ENCODE assay signal across 14 mouse cellular contexts in genomic region chrX:166808207-166808606, GRCm38 (mm10).
"Had no signal": no experiment of that assay in that cellular context is flagged by ENCODE, and none has a peak within 500 bp of the region (broad histone marks: within the 10 kb centered on the region; RNA-seq: fewer than 3 reads in every experiment).

No protein-coding gene starts in this region.

- H3K4me3 ChIP-seq: limb, embryonic 12.5 days; liver, embryonic 13.5 days; lung, embryonic 15.5 days; megakaryocyte, embryonic 14.5 days; midbrain, embryonic 13.5 days; stomach, embryonic 15.5 days had no signal

- H3K27me3 ChIP-seq: liver, embryonic 13.5 days; lung, embryonic 15.5 days; stomach, embryonic 15.5 days had no signal

- DNase-seq: kidney, adult 8-10 months; kidney, postnatal 25 days; liver; liver, embryonic 13.5 days; liver, postnatal 0 days; lung, postnatal 14 days; thymus, postnatal 36 days had no signal

- H3K36me3 ChIP-seq: limb, embryonic 12.5 days; liver, embryonic 13.5 days; lung, embryonic 15.5 days; midbrain, embryonic 13.5 days; stomach, embryonic 15.5 days had no signal

- H3K9ac ChIP-seq: limb, embryonic 12.5 days; liver, embryonic 13.5 days; liver, postnatal 0 days; lung, embryonic 15.5 days; midbrain, embryonic 13.5 days; stomach, embryonic 15.5 days had no signal

- H3K4me1 ChIP-seq: limb, embryonic 12.5 days; liver, embryonic 13.5 days; lung, embryonic 15.5 days; stomach, embryonic 15.5 days had no signal

- H3K9me3 ChIP-seq: limb, embryonic 12.5 days; liver, embryonic 13.5 days; lung, embryonic 15.5 days; megakaryocyte, embryonic 14.5 days; midbrain, embryonic 13.5 days; stomach, embryonic 15.5 days had no signal

- H3K4me2 ChIP-seq: limb, embryonic 12.5 days; liver, embryonic 13.5 days; lung, embryonic 15.5 days; midbrain, embryonic 13.5 days; stomach, embryonic 15.5 days had no signal

- ATAC-seq: intestine, embryonic 16.5 days; liver, postnatal 0 days; midbrain, embryonic 13.5 days had no signal

- H3K27ac ChIP-seq: limb, embryonic 12.5 days; liver, embryonic 13.5 days; lung, embryonic 15.5 days; macrophage; midbrain, embryonic 13.5 days; stomach, embryonic 15.5 days had no signal
